Mouse (Mus musculus): ENCODE results near the gene Lhfp. TPM values are rescaled to one million over a fixed set of nuclear protein-coding genes. Genes with fewer than 3 reads are reported as not detected.
"Not testable (repeated sequence)": the region's sequence is repeated elsewhere in the genome, so short reads cannot be mapped to it uniquely, and the experiment has no call there.

Gene Lhfp
- polyA plus RNA-seq, 2 experiments from 2014 or later: 0.19 to 0.36 TPM

DNA sequence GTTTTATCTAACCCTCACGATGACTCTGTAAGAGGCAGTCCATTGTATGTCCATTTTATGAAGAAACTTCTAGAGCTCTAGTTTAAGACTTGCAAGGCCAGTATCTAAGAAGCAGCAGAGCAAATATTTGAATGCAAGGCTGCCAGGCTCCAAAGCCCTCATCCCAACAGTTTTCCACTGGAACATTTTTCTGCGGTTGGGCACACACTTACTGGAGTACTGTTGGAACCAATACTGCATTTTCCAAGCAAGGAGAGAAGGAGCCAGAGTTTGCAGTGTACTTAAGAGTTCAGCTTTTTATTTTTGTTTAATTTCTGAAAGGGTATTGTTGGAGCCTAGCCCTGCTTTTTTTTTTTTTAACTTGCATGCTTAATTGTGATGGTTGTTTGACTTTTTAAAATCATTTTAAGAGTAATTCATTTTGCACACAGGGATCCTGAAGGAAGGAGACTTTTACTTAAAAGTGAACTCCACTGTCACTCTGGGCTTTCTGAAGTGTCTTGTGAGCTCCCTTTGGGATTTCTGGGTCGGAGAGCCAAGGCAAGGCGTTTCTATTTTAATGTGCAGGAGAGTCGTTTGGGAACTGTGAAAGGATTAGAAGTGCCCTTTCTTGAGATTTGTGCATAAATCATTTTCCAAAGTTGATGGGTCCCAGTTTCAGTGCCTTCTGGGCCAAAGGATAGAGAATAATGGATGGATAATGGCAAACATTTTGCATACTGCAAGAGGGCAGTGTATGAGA, 180.4 kb downstream of the Lhfp start:
- ATAC-seq: no peak

DNA sequence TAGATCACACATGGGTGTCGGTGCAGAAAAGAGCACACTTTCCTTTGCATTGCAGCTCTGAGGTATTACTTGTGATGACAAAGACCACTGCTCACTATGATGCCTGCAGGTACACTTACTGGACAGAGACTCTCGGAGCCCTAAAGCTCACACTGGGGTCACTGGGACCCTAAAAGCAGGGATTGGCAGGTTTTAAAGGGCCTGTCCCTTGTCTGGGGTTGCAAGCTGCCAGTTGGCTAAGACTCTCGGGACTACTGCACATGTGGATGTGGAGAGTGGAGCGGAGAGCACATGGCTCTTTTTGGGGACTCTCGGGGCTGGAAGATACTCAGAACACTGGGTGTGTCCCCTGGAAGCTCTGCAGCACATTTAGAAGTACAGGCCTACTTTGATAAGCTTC, 182.8 kb downstream of the Lhfp start:
- no peak for ATAC-seq

DNA sequence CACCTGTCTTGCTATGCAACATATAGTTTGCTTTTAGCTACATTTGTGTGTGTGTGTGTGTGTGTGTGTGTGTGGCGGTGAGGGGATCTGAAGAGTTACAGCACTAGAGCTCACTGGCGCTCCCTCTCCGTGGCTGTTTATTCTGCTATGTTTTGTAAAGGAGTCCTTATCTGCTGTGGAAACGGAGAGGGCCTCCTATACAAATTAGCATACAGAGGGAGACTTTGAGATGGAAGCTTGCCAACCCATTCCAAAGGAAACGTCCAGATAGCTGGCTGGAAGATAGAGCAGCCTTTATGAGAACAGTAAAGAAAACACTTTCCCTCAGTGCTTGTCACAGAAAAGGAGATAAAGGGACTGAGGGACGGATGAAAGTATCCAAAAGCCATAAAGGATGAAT, 184.4 kb downstream of the Lhfp start:
- ATAC-seq: no peak

GRCm38 (mm10) chr3:53226223-53226622, 184.9 kb downstream of the Lhfp start:
- ATAC-seq: no peak

DNA sequence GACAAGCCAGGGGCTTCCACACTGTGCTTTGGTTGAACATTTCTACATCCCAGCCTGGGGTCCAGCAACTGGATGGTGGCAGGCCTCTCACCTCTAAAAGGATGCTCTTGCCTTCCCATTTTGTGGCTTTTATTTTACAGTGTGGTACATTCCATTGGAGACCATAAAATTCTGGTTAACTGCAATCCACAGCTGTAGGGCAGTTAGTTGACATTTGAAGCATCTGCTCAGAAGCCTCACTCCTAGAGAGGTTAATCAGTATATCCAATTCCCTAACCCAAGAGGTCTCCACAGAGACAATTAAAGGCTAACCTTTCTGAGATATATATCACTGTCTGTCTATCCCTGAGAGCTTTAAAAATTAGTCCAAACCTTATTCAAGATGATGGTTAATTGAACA, 186.5 kb downstream of the Lhfp start:
- ATAC-seq: no peak

DNA sequence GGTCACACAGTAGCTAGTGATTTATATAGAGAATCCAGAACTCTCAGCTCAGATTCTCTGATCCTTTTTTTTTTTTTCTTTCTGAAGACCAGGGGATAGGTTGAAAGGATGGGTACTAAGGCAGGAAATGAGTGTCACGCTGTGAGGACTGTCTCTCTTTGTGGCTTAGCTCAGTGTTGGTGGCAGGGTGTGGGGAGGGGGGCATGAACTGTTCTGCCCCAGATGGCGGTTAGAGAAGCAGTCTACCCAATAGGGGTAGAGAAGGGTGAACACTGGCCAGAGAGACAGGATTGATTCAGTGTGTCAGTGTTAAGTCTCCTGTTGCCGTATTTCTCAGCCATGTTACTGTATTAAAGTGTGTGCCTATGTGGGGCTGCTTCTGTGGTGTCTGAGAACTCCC, 189.2 kb downstream of the Lhfp start:
- ATAC-seq: no peak

DNA sequence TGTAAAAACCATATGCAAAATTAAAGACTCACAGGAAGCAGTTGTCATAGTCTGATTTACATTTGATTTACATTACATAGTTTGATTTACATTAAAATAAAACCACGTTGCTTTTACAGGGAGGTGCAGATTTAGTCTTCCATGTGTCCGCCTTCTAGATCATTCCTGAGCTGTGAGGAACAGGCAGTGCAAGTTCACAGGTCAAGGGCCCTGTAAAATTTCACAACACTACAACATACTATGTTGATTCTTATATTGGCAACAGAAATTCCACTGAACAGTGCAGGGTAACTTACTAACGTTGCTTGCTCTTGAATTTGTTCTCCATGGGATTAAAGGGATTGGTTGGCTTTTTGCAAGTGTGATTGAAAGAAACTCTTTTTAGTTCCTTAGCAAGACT, 189.8 kb downstream of the Lhfp start:
- ATAC-seq: no peak

- ATAC-seq: not testable (repeated sequence)
Measured at GRCm38 (mm10) chr3:53232411-53232810, 191.1 kb downstream of the Lhfp start.

DNA sequence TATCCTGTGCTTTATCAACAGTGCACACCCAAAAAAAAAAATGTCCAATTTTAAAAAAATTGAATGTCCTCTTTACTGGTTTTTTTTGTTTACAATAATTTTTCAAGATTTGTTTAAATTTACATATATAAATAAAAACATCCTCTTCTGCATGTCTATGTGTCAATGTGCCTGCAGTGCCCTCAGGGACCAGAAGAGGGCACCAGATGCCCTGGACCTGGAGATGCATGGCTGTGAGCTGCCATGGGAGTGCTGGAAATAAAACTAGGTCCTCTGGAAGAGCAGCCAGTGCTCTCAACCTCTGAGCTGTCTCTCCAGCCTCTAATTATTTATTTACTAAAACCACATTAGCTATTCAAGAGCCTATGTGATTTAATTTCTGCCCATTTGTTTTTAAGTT, 193.4 kb downstream of the Lhfp start:
- ATAC-seq: no peak

DNA sequence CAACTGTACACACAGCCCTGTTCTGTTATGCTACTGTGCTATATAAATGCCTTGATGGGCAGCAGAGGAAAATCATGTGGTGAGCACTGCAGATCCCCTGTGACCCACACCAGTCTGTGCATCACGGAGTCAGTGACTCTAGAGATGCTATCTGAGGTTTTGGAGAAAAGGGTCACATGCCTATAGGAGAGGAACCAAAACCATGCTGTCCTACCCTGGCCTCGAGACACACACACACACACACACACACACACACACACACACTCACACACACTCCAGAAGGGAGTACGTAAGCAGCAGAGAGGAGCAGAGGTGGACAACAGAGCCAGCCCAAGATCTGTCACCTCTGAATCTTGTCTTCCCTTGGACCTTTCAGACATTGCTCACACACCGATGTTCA, 195.1 kb downstream of the Lhfp start:
- no peak for ATAC-seq

DNA sequence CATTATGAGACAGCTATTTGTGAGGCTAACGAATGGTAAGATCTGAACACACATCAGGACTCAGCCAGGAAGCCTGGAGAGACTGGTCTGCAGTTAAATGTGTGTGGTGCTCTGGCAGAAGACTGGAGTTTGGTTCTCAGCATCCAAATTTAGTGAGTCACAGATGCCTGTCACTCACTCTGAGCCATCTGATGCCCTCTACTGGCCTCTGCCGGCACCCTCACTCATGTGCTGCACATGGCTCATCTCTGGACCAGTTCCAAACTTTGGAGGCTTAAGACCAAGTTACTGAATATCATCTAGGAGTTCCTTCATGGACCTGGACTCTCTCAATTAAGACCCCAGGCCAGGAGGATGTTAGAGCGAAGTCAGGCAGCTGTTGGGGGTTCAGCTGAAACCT, 198.8 kb downstream of the Lhfp start:
- ATAC-seq: no peak

DNA sequence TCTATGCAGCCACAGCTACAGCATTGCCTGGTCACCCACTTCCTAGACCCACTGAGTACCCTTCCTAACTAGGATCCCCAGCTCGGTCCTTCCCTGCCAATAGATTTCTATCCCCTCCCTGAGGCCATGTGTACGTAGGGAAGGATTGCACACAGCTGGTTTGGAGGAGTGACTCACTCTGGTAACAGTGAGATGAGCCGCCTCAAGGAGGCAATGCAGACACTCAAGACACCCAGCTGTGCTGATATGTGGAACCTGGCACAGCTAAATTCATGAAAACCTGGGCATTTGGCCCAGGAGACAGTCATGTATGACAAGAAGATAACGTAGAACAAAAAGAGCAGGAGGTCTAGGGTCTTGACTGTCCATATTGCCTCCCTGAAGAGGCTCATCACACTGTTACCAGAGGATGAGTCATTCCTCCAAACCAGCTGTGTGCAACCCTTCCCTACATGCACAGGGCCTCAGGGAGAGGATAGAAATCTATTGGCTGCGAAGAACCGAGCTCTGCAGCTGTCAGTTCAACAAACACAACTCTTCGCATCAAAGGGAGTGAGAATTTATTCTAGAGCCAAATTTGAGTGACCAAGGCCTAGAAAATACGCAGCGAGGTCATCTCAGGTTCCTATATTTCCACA, 204.4 kb downstream of the Lhfp start:
- ATAC-seq: no peak

- ATAC-seq: no peak
Measured at GRCm38 (mm10) chr3:53247102-53247501, 205.8 kb downstream of the Lhfp start.

GRCm38 (mm10) chr3:53248158-53248874, 207.0 kb downstream of the Lhfp start:
- no peak for ATAC-seq

- no peak for ATAC-seq
Measured at GRCm38 (mm10) chr3:53252556-53252955, 211.2 kb downstream of the Lhfp start.

DNA sequence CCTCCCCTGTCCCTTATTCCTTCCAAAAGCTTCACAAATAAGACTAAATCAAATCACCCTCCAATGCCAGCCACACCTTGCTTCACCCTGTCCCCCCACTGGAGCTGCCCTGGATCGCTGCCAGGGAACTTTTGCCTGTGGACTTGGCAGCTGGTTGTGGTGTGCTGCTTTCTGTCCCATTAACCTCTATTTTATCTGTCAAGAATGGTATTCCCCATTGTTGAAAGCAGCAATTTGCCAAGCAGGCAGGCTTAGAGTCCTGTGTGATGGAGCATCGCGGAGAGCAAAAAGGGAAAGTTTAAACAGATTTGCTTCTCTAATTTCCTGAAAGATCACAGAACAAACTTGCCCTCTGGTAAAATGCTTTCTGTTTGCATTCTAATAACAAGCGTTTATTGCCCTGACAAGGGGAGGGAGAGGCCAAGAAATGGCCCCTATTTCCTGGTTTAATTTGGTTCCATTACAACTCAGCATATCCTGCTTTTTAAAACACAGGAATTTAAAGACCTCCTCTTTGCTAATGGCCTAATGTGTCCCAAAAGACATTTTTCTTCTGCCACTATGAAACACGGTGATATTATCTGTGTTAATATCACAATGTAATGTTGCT, 212.0 kb downstream of the Lhfp start:
- ATAC-seq: no peak

- ATAC-seq: no peak
Measured at GRCm38 (mm10) chr3:53258657-53259158, 217.4 kb downstream of the Lhfp start.

DNA sequence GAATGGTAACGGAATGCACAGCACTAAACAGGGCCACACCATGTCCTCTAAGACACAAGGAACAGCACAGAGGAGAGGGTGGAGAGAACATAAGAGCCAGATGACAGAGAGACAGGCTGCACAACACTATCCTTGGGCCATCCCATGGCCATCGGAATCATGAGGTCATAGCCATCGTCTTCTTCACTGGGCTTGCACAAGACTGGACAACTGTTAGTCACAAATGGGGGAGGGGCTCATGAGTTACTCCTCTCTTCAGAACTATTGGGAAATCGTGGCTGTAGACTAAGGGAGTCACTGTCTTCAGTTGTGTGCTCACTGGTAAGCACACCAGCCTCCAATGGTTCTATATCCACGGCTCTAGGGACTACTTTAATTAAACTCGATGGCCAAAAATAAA, 224.8 kb downstream of the Lhfp start:
- no peak for ATAC-seq

DNA sequence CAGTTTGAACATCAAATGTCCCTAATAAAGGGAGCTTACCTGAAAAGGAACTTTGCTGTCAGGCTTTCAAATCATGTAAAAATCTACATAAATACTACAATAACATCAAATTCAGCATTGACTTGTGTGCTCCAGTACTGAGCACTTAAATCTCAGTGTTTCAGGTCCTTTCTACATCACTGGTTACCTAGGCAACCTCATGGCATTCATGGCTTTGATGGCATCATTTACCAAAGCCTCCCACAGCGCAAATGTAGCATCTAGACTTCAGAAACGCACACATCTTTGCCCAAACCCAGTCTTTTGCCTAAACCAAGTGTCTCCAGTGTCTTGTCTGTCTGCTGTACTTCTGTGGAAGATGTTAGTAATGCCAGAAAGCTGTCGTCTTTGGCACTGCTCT, 225.7 kb downstream of the Lhfp start:
- ATAC-seq: no peak

DNA sequence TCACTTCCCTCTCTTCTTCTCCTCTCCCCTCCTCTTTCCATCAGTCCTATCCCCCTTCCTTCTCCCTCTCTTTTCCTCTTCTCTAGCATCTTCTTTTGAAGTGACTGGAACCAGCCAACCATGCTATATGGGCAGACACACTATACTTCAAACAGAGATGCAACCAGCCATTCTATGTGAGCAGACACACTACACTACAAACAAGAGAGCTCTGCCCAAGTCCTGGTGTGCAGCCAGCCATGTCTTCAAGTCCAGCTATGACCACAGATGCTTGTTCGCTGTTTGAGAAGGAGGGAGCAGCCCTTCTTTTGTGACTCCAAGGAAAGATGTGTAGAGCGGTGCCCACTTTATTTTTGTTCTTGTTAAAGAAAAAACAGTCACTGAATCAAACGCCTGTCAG, 231.9 kb downstream of the Lhfp start:
- no peak for ATAC-seq

DNA sequence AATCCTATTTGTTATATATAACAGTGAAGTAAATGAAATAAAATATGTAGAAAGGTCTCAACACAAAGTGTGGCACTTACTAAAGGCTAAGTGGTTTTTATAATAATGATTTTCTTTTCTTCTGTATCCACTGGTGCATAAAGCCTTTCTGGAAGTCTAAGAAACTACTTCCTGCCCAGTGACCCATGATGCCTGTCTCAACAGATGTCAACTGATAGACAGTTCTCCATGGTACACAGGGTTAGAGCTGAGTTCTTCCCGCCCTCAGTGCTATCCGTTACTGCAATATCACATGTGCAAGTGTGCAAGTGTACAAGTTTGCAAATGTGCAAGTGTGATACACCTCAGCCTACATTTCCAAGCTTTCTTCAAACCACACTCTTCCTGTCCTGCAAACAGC, 236.7 kb downstream of the Lhfp start:
- no peak for ATAC-seq

DNA sequence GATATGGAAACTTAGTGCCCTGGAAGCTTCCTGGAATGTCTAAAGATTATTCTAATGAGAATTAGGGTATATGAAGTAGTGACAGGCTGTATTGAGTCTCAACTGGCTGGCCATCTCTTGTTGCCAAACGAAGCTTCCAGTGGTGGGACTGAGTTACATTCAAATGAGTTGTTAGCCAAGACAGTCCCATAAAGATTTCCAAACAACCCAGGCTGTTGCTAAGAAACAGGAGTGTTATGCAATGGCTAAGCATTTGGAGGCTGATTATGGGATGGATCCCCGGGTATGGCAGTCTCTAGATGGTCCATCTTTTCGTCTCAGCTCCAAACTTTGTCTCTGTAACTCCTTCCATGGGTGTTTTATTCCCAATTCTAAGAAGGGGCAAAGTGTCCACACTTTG, 240.7 kb downstream of the Lhfp start:
- not testable (repeated sequence) for ATAC-seq

DNA sequence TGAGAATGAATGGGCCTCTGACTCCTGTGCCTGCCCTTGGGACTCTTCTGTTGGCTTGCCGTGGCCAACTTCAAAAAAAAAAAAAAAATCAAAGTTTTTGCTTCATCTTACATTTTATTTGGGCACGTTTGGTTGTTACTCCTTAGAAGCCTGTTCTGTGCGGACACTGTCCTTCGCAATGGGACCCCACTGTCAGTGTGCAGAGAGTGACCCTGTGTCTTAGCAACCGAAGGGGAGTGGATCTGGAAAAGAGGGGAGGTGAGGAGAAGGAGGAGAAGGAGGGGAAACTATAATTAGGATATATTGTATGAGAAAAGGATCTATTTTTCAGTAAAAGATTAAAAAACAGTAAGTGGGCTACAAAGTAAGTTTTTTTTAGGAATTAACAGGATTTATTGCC, 242.7 kb downstream of the Lhfp start:
- ATAC-seq: no peak
